Mouse (Mus musculus) stomach, postnatal 0 days (tissue): ENCODE data around the gene Slx1b.

Experiments
- CTCF ChIP-seq: IDR thresholded peaks from 2 replicates; pipeline ENCODE4 v1.5.1; 2016; ENCODE audit warnings: antibody characterized with exemption, low read depth, mild to moderate bottlenecking, moderate library complexity
- EP300 ChIP-seq: optimal IDR thresholded peaks from 2 replicates; pipeline ENCODE3; 2016; ENCODE audit warnings: antibody characterized with exemption

- TF ChIP-seq CTCF (no peak), EP300 (no peak)
Observed at GRCm38 (mm10) chr7:126707442-126708174, 12.0 kb upstream of the Slx1b start, which contains the start of gene Coro1a.
